Mouse (Mus musculus): ENCODE measurements around the gene Rtkn. TPM values are rescaled to one million over a fixed set of nuclear protein-coding genes. Genes with fewer than 3 reads are reported as not detected.
A peak's percentile ranks its signal among the peaks of the same experiment; 100 is the strongest.

Rtkn gene
- polyA plus RNA-seq, 1 experiment from 2014 or later = 17.1 TPM

DNA sequence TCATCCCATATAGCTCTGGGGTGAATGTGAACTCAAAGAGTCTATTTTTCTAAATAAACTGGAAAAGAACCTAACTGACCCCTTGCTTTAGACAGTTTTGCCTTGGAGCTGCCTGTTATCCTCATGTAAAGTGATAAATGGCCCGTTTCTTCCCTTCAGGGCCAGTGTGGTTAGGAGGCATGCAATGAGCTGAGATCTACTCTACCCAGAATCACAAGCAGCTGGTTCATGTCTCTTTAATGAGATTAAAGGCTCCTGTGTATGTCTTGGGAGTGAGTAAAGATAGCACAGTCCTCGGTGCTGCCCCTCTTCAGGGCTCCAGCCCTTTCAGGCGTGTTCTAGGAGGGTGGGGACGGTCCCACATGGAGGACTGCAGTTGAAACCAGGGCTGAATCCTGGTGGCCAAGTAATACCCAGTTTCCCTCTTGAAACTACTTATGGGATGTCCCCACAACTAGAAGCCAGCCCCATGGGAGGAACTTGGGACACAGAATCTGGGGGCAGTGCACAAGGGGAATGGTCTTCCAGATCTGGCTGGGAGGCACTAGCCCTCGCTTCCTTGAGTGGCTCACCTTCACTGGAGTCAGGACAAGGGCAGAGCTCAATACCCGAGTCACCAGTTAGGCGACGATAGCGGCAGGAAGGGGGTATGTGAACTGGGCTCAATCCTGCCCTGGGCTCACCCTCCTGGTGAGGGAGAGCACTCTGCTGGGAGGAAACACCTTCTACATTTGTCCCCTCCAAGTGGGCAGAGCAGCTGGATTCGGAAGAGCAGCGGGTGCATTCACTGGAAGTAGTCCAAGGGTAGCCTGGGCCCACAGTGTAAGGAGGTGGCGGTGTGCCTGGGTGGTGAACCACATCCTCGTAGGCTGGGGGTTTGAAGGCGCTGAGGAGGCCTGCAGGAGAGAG lies 16.2 kb upstream of the Rtkn start:
- 0 out of 2 replicates have a peak overlapping the region, but pooled peaks have one; percentile 92 for H3K9ac ChIP-seq (replicated peaks)
- WGBS = 86% methylated on average over 14 of the region's 14 CpGs
- no peaks in the 10 kb centered on the region for H3K9me3 ChIP-seq (replicated peaks)
- no peaks in the 10 kb centered on the region for H3K27me3 ChIP-seq (replicated peaks)
- peak overlapping the region; percentile 97; the same call in 1 of the 2 replicates for H3K4me2 ChIP-seq
- no peak for ATAC-seq (ENCODE audit: low FRiP score)
- H3K4me1 ChIP-seq = peaks cover 73% of the 10 kb centered on the region
- H3K27ac ChIP-seq (replicated peaks) = 0 out of 2 replicates have a peak overlapping the region, but pooled peaks have one; percentile 28
- peaks cover 30% of the 10 kb centered on the region for H3K36me3 ChIP-seq
- 0 out of 2 replicates have a peak overlapping the region, but pooled peaks have one; percentile 83 for H3K4me3 ChIP-seq (replicated peaks)

DNA sequence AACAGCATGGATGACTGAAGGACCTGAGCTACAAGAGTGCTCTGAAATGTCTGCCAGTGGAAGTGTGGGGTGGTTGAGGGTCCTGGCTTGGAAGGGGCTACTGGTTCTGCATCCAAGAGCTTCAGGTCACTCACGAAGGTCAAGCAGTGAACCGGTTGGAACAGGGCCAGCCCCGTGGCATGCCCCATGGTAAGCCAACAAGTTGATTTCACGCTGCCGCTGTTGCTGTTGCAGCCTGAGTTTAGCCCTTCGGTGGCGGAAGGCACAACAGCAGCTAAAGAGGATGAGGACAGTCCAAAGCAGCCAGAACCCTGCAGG lies 15.6 kb upstream of the Rtkn start:
- WGBS = 80% methylated on average over 7 of the region's 7 CpGs
- peaks cover 73% of the 10 kb centered on the region for H3K4me1 ChIP-seq

GRCm38 (mm10) chr6:83120930-83121862 lies 14.1 kb upstream of the Rtkn start, which contains the start of gene Wbp1:
Gene Wbp1, minus strand, starts transcription at chr6:83121559.
- H3K4me1 ChIP-seq = peaks cover 66% of the 10 kb centered on the region
- H3K4me2 ChIP-seq = peak within 1 kb of the TSS; percentile 97
- under 1% methylated on average over 38 of the region's 38 CpGs for WGBS
- ATAC-seq (ENCODE audit: low FRiP score) = peak; percentile 95
- no peaks in the 10 kb centered on the region for H3K27me3 ChIP-seq (replicated peaks)
- H3K4me3 ChIP-seq (replicated peaks) = peak within 1 kb of the TSS; percentile 83
- peak within 1 kb of the TSS; percentile 97 for H3K27ac ChIP-seq (replicated peaks)
- H3K36me3 ChIP-seq = peaks cover 30% of the 10 kb centered on the region
- H3K9ac ChIP-seq (replicated peaks) = peak within 1 kb of the TSS; percentile 92
- no peaks in the 10 kb centered on the region for H3K9me3 ChIP-seq (replicated peaks)

More for the DNA sequence above, 15.6 kb upstream of the Rtkn start:
- Histone ChIP-seq H3K9ac (replicated peaks) (peak overlapping the region; percentile 92; the same call in 1 of the 2 replicates), H3K27me3 (replicated peaks) (no peaks in the 10 kb centered on the region), H3K4me3 (replicated peaks) (peak overlapping the region; percentile 83), H3K36me3 (peaks cover 30% of the 10 kb centered on the region), H3K27ac (replicated peaks) (peak overlapping the region; percentile 97; the same call in 1 of the 2 replicates), H3K4me2 (peak overlapping the region; percentile 97), H3K9me3 (replicated peaks) (no peaks in the 10 kb centered on the region)
- ATAC-seq (ENCODE audit: low FRiP score) = no peak

- H3K4me2 ChIP-seq = peak overlapping the region; percentile 97
- peak overlapping the region; percentile 83 for H3K4me3 ChIP-seq (replicated peaks)
- ATAC-seq (ENCODE audit: low FRiP score) = no peak; the same call in 1 of the 2 replicates
- peaks cover 27% of the 10 kb centered on the region for H3K36me3 ChIP-seq
- peaks cover 58% of the 10 kb centered on the region for H3K4me1 ChIP-seq
- no peaks in the 10 kb centered on the region for H3K9me3 ChIP-seq (replicated peaks)
- peak overlapping the region; percentile 73 for H3K9ac ChIP-seq (replicated peaks)
- H3K27ac ChIP-seq (replicated peaks) = peak overlapping the region; percentile 97
- H3K27me3 ChIP-seq (replicated peaks) = no peaks in the 10 kb centered on the region
- 3% methylated on average over 40 of the region's 52 CpGs for WGBS
These were observed 13.2 kb upstream of the Rtkn start for GRCm38 (mm10) chr6:83121863-83122710.

DNA sequence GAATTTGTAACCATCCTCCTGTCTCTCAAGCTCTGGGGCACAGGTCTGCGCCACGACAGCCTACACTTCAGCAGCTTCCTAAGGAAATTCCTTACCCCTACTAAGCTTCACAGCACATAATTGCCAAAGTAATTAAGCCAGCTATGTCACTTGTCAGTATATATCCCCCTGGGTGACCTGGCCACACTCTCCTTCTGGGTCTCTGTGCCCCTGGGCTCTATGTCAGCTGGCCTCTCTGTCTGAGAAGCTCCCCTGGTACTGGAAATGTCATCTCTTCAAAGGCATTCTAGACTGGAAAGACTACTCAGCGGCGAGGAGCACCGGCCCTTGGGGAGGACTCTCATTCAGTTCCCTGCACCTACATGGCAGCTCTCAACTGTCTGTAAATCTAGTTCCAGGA lies 12.3 kb upstream of the Rtkn start:
- H3K4me2 ChIP-seq = peak overlapping the region; percentile 97
- ATAC-seq (ENCODE audit: low FRiP score) = no peak
- peaks cover 49% of the 10 kb centered on the region for H3K4me1 ChIP-seq
- WGBS = 69% methylated on average over 5 of the region's 5 CpGs
- H3K9ac ChIP-seq (replicated peaks) = no peak overlapping the region; the same call in 1 of the 2 replicates
- no peak overlapping the region; the same call in 1 of the 2 replicates for H3K27ac ChIP-seq (replicated peaks)
- H3K36me3 ChIP-seq = peaks cover 19% of the 10 kb centered on the region
- H3K9me3 ChIP-seq (replicated peaks) = no peaks in the 10 kb centered on the region
- no peak overlapping the region; the same call in 1 of the 2 replicates for H3K4me3 ChIP-seq (replicated peaks)
- H3K27me3 ChIP-seq (replicated peaks) = no peaks in the 10 kb centered on the region

- Histone ChIP-seq H3K27me3 (replicated peaks) (no peaks in the 10 kb centered on the region), H3K9me3 (replicated peaks) (no peaks in the 10 kb centered on the region), H3K9ac (replicated peaks) (peak overlapping the region; percentile 55), H3K4me1 (peaks cover 37% of the 10 kb centered on the region), H3K4me3 (replicated peaks) (peak overlapping the region; percentile 72), H3K4me2 (peak overlapping the region; percentile 90), H3K27ac (replicated peaks) (peak overlapping the region; percentile 54; the same call in 1 of the 2 replicates), H3K36me3 (peaks cover 3% of the 10 kb centered on the region; the same call in 1 of the 2 replicates)
- ATAC-seq (ENCODE audit: low FRiP score) = 0 out of 2 replicates have a peak, but pooled peaks have one; percentile 13
- WGBS = under 1% methylated on average over 30 of the region's 30 CpGs
These were observed 10.4 kb upstream of the Rtkn start for GRCm38 (mm10) chr6:83124851-83125312.

DNA sequence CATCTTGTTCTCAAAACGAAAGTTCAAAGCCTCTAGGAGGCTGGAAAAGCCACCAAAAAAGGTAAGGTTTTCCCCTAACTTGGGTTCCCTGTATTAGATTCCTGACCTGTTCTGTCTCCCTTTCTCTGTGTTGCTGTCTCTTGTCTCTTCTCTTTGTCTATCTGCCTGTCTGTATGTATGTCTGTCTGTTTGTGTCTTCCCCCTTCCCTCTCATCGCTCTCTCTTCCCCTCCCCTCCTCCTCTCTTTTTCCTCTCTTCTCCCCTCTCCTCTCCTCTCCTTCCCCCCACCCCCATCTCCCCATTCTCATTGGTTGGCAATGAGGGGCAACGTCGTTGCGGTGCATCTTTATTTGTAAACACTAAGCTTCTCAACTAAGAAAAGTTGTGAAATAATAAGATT lies 9.9 kb upstream of the Rtkn start, which contains the start of gene Ino80b:
TSS of gene Ino80b (minus strand) at position 101 of the 400 bp plus-strand sequence.
- peak within 1 kb of the TSS; percentile 90 for H3K4me2 ChIP-seq
- WGBS = 23% methylated on average over 5 of the region's 5 CpGs
- H3K4me3 ChIP-seq (replicated peaks) = peak within 1 kb of the TSS; percentile 72
- peak within 1 kb of the TSS; percentile 54; the same call in 1 of the 2 replicates for H3K27ac ChIP-seq (replicated peaks)
- no peaks in the 10 kb centered on the region for H3K27me3 ChIP-seq (replicated peaks)
- peak within 1 kb of the TSS; percentile 55 for H3K9ac ChIP-seq (replicated peaks)
- no peaks in the 10 kb centered on the region for H3K36me3 ChIP-seq
- H3K9me3 ChIP-seq (replicated peaks) = no peaks in the 10 kb centered on the region
- H3K4me1 ChIP-seq = peaks cover 32% of the 10 kb centered on the region
- no peak for ATAC-seq (ENCODE audit: low FRiP score)

GRCm38 (mm10) chr6:83127419-83127818 lies 7.8 kb upstream of the Rtkn start:
- Histone ChIP-seq H3K4me3 (replicated peaks) (no peak overlapping the region), H3K4me1 (peaks cover 21% of the 10 kb centered on the region), H3K27me3 (replicated peaks) (no peaks in the 10 kb centered on the region; the same call in 1 of the 2 replicates), H3K4me2 (no peak overlapping the region), H3K36me3 (no peaks in the 10 kb centered on the region), H3K9me3 (replicated peaks) (no peaks in the 10 kb centered on the region), H3K27ac (replicated peaks) (no peak overlapping the region), H3K9ac (replicated peaks) (no peak overlapping the region)
- ATAC-seq (ENCODE audit: low FRiP score) = no peak
- WGBS = 92% methylated on average over 5 of the region's 5 CpGs

GRCm38 (mm10) chr6:83131469-83132034 lies 3.7 kb upstream of the Rtkn start:
- WGBS = 72% methylated on average over 6 of the region's 6 CpGs
- H3K4me1 ChIP-seq = peaks cover 8% of the 10 kb centered on the region
- H3K27me3 ChIP-seq (replicated peaks) = peaks cover 10% of the 10 kb centered on the region
- H3K9me3 ChIP-seq (replicated peaks) = no peaks in the 10 kb centered on the region
- no peaks in the 10 kb centered on the region for H3K36me3 ChIP-seq
- ATAC-seq (ENCODE audit: low FRiP score) = no peak
- H3K4me2 ChIP-seq = no peak overlapping the region
- no peak overlapping the region for H3K4me3 ChIP-seq (replicated peaks)
- H3K9ac ChIP-seq (replicated peaks) = no peak overlapping the region
- H3K27ac ChIP-seq (replicated peaks) = no peak overlapping the region
